Mouse (Mus musculus) inflammation-experienced regulatory T-cells, adult 6 months (primary cell): Measurements from ENCODE around the gene Ppp3ca. TPM values are rescaled to one million over a fixed set of nuclear protein-coding genes. Genes with fewer than 3 reads are reported as not detected.

Experiments
- ATAC-seq: one replicate; pipeline ENCODE4 v1.8.0; 2017
- polyA plus RNA-seq, 3 experiments: library from polyadenylated mRNA; unstranded; fragments of 100-300 nt; shearing (Covaris generic); gene quantifications; one replicate each; pipeline ENCODE4 v1.2.1; 2017

Gene Ppp3ca
- polyA plus RNA-seq, 3 experiments from 2014 or later, result 12.9 to 20.0 (median 19.0) TPM

DNA sequence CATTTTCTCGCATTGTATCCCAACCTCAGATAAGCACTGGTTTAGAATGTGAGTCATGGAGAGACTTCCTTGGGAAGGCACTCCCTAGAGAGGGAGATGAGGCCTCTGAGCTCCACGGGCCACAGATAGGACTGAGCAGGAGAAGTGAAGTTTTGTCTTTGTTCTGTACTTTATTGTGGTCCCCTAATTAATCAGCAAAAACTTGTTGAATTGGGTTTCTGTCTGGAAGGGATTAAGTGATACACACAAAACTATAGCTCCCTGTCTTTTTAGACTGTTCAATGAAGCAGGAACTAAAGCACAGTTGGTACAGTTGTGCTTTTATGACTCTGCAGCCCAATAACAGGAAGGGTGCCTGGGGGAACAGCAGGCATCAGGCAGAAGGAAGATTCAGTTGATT is 95.6 kb downstream of the Ppp3ca start:
- no peak for ATAC-seq

DNA sequence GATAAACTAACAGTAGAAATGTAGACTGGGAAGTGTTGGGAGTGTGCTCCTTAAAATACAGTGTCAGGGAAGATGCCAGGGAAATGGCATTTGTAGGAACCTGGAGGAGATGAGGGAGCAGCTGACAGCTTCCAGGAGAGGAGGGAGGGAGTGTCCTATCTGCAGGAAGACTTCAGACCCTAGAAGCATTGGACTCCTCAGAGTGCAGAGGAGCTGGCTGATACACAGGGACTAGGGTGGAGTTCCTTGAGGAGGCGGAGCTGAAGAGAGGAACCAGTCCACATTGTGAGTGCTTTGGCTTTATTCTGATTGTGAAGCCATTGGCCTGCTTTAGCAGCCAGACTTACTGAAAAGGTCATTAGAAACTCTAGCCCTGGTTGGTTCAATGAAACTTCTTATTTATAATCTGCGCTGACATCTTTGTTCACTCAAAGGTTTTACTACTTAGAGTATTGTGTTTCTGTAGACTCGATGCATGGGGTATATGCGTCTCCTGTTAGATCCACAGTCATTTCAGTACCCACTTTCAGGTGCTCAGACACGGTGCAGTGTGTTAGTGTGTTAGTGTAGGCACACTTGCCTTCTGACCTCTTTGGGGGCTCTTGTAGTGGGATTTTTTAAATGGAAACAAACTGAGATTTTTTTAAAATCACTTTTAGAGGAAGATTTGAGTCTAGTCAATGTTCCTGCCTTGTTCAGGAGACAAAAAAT is 99.0 kb downstream of the Ppp3ca start:
- ATAC-seq, result no peak

DNA sequence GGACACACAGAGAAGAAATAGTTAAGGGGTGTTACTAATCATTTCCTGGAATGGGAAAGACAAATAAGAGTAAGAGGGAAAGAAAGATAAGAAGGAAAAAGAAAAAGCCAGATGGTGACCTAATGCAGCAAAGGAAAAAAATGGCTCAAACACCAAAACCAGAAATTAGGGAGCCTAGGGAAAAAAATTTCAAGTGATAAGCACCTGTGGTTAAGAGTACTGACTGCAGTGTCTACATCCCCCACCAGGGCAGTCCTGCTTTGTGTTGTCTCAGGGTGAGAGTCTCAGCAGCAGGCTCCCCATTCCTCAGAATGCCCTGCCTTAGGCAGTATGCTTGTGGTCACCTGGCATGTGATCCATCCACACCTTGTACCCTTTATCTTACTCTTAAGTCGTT is 99.6 kb downstream of the Ppp3ca start:
- no peak for ATAC-seq

DNA sequence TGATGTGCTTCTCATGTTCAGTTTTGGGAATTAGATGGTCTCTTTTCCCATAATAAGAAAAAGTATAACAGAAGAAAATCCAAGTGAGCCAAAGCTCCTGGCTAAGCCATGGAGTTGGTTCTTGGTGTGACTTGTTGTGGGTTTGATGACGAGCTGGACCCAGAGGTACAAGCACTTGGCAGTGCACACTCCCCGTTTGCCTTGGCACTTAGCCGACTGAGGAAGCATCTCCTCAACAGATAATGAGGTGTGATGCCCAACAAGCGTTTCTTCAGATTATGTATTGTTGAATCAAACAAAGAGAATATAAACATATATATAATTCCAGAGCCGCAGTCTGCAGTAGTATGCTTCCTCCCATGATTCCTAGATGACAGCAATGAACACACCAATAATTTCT is 101.8 kb downstream of the Ppp3ca start:
- no peak for ATAC-seq

DNA sequence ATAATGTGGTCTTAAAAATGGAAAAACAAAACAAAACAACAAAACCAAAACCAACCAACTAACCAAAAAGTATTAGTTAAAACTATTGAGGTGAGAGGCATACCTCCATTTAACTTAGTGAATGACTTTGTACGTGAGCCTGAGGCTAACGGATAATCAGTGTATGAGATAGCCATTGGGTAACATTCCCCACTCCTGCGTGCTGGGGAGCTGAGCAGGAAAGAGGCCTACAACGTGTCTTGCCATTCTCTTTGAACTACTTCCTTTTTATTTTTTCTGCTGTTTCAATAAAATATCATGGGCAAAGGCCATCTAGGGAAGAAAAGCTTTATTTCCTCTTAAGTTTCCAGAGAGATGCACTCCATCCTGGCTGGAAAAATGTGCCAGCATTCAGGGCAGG is 103.3 kb downstream of the Ppp3ca start:
- ATAC-seq, result no peak

DNA sequence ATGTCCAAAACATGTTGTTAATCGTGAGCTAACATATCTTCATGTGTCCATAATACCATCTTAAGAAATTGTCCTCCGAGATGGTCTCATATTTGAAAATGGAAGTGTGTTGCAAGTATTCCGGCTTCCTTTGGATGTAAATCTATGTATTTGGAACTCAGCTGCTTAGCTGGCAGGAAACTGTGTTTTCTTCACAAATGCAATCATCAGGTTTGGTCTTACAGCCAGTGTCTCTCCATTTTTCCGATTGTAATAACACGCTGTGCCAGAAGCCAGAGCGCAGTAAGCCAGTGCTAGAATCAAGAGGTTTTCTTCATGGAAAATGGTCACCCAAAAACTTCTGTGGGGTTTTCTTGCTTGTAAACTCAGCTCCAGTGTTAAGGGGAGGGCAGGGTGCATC is 104.3 kb downstream of the Ppp3ca start:
- no peak for ATAC-seq

DNA sequence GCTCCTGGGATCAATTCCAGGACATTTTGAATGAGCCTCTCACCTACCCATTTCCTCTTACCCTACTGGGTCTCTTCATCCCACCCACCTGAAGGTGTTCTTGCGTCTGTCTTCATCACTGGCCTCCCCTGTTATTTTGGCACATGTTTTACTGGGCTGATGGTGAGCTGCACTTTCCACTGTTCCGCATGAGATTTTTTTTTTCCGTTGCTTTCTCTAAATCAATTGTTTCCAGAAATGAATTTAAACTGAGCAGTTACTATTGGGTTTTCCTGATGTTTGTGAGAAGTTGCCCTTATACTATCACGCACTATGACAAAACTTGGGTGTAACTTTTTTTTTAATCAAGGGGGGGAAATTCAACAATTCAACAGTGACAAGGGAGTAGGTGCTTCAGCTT is 106.6 kb downstream of the Ppp3ca start:
- ATAC-seq, result no peak

DNA sequence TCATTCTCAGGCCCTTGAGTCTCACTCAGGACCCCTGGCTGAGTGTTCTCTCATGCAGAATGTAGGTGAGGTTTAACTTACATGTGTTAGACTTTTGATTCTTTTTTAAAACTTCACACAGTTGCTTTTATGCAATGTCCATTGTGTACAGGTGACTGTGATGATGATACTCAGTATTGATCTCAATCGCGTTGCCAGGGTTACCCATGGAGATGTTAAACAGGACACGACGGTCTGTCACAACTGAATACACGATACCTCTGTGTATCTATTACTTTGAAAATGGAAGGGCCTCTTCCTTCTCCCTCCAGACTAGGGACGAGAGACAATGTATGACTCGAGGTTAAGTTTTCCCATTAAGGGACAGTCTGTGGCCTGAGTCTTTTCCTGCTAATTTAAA is 107.5 kb downstream of the Ppp3ca start:
- no peak for ATAC-seq

DNA sequence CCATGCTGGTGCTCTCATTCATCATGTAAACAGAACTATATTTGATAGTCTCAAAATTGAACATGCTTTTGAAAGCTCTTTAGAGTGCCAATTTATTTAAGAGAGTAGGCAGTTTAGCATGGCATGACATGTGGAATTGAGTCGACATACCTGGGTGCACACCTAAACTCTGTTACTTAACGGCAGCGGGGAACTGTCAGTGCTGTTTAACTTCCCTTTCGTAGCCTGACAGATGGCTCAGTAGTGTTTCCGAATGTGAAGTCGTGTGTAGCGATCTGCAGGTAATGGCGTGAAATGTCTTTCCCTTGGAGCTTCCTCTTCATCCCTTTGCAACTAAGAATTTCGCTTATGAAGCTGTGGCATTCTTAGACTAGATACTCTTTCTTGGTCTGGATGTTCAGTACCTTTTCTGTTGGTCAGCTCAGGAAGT is 107.9 kb downstream of the Ppp3ca start:
- no peak for ATAC-seq

DNA sequence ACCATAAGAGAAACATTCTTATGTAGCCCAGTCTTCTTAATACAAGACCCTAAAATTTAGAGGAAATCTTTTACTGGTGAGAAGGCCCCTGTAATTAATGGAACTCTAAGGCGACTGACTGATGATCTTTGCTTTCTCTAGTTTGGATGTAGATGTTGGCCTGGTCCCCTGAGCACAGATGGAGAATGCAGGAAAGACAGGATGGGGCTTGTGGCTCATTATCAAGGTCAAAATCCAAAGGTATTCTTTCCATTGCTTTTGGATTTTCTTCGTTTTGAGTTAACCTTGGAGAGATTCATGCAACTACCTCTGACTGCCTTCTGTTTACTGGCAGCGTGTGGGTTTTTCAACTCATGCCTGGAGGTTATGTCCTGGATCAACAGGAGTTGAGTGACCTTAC is 110.4 kb downstream of the Ppp3ca start:
- ATAC-seq, result no peak

DNA sequence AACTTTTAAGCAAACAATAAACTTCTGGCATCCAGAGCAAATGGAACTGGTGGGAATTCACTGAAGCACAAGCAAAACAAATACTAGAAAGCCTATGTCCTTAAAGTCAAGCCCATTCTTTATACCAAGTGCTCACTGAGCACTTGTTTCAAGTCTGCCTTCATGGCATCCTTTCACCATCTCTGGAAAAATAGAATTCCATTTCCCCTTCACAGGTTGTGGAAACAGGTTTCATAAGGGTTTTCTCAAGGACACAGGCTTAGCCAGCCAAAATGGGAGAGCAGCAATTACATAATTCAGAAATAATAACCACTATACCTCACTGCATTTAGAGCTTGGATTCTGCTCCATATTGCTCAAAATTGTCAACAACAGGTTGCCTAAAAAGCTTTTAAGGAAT is 112.1 kb downstream of the Ppp3ca start:
- no peak for ATAC-seq

DNA sequence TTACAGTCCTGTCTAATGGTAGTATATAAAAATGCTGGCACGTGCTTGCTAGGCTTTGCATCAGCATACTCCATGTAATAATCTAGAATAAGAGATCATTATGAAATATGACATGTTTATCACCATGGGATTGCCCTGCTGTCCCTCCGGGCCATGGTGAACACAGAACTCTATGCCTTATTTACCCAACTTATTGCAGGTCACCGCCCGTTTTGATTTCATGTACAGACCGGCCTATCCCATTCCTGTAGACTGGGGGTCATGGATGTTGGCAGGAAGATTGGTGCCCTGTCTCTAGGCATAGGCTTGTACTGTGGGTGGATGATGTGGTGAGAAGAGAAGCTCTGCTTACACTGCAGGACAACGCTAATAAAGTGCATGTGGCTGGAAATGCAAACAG is 115.8 kb downstream of the Ppp3ca start:
- ATAC-seq, result no peak

DNA sequence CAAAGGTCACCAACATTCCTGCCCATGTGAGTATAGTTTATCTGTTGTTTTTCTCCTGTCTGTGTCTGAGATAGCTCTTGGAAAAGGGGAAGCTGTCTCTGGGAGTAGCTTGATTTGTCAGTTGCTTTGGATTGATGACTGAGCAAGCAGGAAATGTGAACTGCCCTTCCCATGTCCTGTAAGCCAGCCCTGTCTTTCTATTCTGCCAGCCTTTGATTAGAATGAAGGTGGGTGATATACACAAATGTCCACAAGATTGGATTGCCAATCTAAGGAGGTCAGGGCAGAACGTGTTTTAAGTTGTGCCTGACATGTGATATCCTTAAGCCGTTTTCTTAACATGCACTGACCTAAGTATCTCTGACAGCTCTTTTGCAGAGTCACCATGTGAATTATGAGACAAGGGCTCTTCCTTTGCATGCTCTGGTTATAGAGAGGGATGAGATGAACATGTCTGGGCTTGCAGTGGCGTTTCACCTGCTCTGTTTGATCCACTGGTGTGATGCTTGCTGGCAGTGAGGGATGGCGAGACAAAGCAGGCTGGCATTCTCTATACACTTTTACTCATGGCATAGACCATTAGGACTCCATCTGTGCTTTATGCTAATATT is 120.4 kb downstream of the Ppp3ca start:
- no peak for ATAC-seq

DNA sequence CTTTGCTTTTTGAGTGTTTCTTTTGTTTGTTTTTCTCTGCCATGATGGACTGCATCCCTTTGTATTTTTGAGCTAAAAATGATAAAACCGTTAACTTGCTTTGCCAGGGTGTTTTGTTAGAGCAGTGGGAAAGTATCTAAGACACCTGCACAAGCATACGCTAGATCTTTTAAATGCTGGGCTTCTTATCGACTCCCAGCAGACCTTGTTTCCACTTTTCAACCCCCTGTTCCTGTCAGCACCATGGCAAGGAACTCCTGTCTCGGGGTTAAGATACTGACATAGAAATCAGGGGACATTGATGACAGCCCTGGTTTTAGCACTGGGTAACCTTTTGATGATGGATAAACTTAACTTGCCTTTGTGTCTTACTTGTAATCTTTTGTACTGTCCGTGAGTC is 121.5 kb downstream of the Ppp3ca start:
- no peak for ATAC-seq

DNA sequence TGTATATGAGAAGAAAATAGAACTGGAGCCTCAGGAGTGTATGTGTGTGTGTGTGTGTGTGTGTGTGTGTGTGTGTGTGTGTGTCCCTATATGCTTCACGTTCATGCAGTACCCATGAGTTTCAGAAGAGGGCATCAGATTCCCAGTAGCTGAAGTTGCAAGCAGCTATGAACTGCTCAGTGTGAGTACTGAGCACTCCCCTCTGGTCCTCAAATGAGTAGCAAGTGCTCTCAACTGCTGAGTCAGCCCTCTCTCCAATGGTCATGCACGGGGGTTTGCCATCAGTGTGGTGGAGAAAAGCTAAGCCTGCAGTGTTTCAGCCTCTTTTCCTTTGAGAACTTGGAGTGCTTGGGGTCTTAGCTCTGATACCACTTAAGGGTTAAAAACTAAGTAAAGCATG is 122.0 kb downstream of the Ppp3ca start:
- ATAC-seq, result no peak

DNA sequence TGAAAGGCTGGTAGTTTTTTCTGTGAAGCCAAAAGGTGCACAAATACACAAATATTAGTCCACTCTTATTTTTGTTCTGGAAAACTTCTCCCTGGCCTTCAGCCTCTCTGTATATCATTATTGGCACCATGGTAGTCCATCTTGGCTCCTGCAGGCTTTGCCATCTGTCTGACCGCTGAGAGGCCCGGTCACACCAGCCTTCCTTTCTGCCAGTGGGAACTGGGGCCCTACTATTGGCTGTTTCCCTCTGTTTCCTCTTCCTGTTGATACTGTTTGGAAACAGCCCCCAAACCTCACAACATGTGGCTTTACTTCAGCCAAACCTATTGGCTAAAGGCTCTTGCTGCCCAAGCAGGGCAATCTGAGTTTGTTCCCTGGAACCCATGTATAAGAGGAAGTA is 123.5 kb downstream of the Ppp3ca start:
- ATAC-seq, result no peak

DNA sequence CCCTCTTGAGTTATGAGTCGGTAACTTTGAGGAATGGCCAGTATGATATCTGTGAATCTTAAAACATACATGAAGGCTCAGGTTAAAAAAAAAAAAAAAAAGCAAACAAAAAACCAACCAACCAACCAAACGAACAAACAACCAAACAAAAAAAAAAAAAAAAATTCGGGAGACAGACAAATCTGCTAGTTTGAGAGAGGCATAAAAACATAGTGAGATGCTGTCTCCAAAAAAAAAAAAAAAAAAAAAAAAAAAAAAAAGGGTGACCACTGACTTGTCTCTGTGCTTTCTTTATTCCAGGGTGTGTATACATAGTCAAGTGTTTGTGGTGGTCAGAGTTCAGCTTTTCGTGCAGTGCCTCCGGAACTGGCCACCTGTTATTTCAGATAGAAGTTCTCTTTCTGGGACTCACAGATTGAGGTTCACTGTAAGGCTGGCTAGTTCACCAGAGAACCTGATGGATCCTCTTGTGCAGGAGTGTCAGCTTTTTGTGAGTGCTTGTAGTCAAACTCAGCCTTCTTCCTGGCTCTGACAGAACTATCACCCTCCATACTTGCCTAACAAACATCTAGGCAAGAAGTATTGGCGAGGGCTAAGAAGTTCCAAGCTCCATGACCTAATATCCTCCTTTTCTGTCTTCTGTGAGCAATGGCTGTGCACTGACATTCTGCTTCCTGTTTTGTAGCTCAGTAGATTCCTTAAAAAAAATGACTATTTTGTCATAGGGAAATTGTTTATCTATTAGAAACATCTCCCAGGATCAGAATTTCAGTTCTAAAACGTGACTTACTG is 124.7 kb downstream of the Ppp3ca start:
- no peak for ATAC-seq

DNA sequence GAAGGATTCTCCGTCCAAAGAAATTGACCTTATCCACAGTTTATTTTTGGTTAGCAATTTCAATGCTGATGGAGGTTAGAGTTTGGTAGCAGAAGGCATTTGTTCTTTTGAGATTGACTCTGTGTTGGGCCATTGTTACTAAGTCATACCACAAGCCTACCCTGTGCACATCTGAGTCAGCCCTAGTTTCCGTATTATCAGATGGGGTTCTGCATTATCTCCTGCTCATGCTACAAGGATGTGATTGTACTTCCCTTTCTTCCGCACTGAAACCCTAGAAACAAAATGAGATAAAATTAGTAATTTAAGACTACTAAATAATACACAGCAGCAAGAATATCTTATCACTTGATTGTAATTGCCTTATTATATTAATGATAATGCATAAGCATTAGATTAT is 129.0 kb downstream of the Ppp3ca start:
- ATAC-seq, result no peak

DNA sequence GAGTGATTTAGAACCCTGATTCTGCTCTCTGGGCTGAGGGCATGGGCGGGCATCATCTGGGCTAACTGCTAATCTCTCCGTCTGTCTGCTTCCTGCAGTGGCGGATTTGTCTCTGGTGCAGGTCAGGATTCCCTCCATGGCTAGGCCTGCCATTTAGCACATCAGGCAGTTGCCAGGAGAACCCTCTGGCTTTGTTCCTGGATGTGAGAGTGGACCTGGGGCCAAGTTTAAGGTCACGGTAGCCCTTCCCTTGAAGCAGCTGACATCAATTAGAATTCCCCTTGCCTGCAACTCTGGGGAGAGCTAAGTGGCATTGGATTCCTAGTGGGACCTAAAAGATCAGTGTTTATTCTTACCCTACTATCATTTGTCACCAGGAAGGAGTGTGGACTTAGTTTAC is 132.7 kb downstream of the Ppp3ca start:
- no peak for ATAC-seq

DNA sequence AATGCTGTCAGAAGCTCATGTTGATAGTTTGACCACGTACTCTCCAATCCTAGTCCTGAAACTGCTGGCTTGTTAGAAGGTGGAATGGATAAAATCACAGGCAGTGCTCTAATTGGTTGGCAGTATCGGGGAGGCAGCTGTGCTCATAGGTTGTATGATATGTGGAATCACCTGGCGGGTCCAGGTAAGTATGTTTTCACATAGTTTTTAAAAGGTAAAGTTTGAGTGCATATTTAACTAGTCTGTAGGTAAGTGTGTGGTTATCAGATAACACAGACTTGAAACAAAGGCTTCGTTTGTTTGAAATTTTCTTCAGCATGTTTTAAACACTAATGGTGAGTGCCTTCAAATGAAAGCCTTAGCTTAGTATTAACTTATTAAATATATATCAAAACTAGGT is 136.0 kb downstream of the Ppp3ca start:
- no peak for ATAC-seq

DNA sequence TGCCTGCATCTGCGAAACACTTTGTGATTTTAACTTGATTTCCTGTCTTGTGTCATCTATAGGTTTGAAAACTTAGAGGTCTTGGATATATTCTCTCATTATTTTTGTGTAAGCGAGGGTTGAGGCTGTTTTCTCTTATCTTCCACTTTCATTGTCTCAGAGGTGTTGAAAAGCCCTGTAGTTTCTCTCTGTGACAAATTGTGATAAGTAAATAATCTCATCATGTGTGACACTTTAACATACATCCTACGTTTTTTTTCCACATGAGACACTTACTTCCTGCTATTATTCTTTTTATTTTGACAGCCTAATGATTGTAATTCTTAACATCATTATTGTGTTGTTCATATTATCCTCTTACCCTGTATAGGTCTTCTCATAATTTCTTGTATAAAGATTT is 140.3 kb downstream of the Ppp3ca start:
- no peak for ATAC-seq

DNA sequence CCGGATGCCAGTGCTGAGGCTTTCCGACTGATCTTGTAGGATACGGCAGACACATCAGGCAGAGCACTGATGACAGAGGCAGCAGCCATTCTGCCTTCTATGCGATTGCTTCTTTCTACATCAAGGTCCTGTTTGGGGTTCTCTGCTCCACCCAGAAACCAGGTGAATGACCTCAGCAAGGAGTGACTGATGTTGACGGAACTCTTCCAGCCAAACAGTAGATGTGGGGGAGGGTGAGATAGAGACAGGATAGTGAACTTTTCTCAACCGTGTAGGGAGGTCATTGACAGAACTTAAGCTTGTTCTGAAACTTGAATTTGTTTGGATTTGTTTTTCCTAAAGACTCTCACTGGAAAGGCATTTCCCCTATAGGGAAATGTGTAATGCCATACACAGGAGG is 142.2 kb downstream of the Ppp3ca start:
- ATAC-seq, result no peak

DNA sequence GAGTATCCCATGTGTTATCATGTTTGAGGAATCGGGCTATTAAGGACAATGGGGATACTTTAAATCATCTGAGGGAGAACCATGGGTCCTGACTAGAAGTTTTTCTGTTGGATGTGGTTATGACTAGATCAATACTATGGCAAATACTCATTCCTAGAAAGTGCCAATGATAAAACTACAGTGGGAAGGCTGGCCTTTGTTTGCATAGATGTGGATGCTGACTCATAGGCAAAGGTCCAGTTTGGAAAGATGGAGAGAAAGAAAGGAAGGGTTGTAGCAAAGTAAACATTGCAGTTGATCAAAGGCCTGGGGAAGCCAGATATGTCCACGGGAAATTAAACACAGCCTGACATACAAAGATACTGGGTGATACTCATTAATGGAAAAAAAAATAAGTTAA is 142.9 kb downstream of the Ppp3ca start:
- no peak for ATAC-seq

DNA sequence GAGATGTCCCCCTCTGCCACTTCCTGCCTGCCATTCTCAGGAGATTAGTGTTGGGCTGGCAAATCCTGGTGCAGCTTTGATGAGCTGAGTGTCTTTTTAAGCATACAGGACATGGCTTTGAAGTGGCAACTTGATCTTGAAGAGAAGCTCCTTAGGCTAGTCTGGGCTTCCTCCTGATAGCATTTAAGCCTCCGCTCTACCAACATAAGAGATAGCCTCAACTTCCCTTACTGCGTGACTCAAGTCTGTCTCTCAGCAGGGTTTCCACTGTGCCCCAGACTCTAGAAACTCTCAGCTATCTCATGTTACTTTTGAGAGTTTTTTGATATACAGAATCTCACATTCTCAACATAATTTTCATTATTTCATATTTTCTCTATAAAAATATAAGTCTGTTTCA is 144.0 kb downstream of the Ppp3ca start:
- no peak for ATAC-seq
